Mouse (Mus musculus) olfactory bulb, adult 2 months (tissue): ENCODE measurements around the gene Fam171a2. TPM values are rescaled to one million over a fixed set of nuclear protein-coding genes. Genes with fewer than 3 reads are reported as not detected.

Experiments
- H3K27ac ChIP-seq: fragments of 200-500 bp; 2 replicates; pipeline ENCODE4 v1.5.1; 2012; ENCODE audit warnings: low read depth, low read length; ENCODE audit not compliant: insufficient read depth
- H3K4me1 ChIP-seq: fragments of 200-500 bp; 2 replicates; pipeline ENCODE4 v1.6.1; 2012; ENCODE audit warnings: low read length; ENCODE audit not compliant: control insufficient read depth, insufficient read depth
- H3K4me3 ChIP-seq: fragments of 200-500 bp; 2 replicates; pipeline ENCODE4 v1.5.1; 2012; ENCODE audit warnings: mild to moderate bottlenecking, low read depth, low read length, moderate library complexity; ENCODE audit not compliant: insufficient read depth
- CTCF ChIP-seq: fragments of 200-500 bp; IDR thresholded peaks from 2 replicates; pipeline ENCODE4 v1.5.1; 2012; ENCODE audit warnings: low read depth, mild to moderate bottlenecking, low read length, moderate library complexity; ENCODE audit not compliant: insufficient read depth
- POLR2A ChIP-seq: fragments of 200-500 bp; IDR thresholded peaks from 2 replicates; pipeline ENCODE4 v1.6.1; 2012; ENCODE audit warnings: mild to moderate bottlenecking, low read depth, low read length, moderate library complexity; ENCODE audit not compliant: insufficient read depth
- WGBS: fragments of 180-500 bp; shearing (Covaris S2); methylation state at CpG from one replicate; pipeline ENCODE4 v1.1.7; 2018; 5-methylcytosine and 5-hydroxymethylcytosine counted together
- polyA plus RNA-seq: library from polyadenylated mRNA; stranded (reverse); fragments of >200 nt; gene quantifications from 2 replicates; pipeline ENCODE4 v1.2.4, GENCODE M21; 2012; ENCODE audit warnings: low replicate concordance; ENCODE audit not compliant: missing spikeins, insufficient read depth, insufficient read length

Fam171a2 gene
- not detected in 2 replicates for polyA plus RNA-seq

DNA sequence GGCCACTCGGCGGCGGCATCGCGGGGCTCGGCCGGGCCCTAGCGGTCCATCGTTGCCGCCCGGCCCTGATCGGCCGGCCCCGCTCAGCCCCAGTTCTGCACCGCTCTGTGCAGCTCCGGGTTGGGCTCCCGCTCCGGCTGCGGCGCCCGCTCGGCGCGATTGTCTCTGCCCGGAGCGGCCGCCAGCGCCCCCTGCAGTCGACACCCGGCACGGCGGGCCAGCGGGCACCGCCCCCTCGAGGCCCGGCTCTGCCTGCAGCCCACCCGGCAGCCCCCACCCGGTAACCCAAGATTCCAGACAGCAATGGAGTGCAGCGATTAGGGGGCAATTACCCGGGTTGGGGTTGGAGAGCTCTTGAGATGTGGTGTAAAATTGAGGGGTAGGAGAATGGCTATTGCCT lies at the start of gene Fam171a2:
TSS of gene Fam171a2 (minus strand) at position 186 of the 400 bp plus-strand sequence.
- under 1% methylated on average over 37 of the region's 40 CpGs for WGBS
- Histone ChIP-seq H3K4me1 (peaks cover 43% of the 10 kb centered on the region), H3K27ac (peak within 1 kb of the TSS; percentile 89), H3K4me3 (peak within 1 kb of the TSS; percentile 94)
- TF ChIP-seq CTCF, result peak; percentile 96
- TF ChIP-seq POLR2A, result peak; percentile 86

DNA sequence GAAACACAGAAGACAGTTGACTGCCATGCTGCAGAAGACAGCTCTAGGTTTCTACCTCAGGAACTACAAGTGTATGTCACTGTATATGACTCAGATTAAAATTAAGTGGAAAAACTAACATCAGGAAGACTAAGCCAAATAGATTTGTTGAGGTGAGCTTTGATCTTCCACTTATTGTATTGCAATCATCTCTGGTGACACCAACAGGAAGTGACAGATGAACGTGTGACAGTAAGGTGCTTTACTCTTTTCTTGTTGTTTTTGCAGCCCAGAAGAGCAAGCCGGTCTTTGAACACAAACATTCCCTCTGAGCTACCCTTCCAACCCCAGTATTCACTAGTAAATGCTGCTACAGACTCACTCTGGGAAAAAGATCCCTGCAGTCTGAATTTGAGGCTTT lies 49.2 kb upstream of the Fam171a2 start:
- TF ChIP-seq CTCF (no peak), POLR2A (no peak)
- WGBS, result 47% methylated on average over 2 of the region's 2 CpGs

DNA sequence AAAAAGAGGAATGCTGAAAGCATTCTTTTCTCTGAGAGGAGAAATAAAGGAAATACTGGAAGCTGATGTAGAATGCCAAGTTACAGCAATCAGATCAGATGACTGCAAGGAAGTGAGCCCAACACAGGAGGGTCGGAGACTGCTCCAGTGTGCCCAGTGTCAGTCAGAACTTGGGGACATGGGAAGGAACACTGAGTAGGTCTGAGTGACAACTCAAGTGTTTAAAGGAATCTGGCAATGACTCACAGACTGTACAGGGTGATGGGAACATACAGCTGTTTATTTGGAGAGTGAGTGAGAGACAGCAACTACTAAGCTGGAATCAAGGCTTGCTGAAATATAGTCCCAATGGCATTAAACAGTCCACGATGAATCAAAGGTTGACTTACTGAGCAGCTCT lies 48.7 kb upstream of the Fam171a2 start:
- H3K4me1 ChIP-seq, result no peaks in the 10 kb centered on the region
- H3K27ac ChIP-seq, result no peak overlapping the region
- no peak for TF ChIP-seq POLR2A
- whole genome bisulfite sequencing, result 74% methylated on average over 2 of the region's 2 CpGs
- H3K4me3 ChIP-seq, result no peak overlapping the region

More for the DNA sequence above, 49.2 kb upstream of the Fam171a2 start:
- no peak overlapping the region for H3K4me3 ChIP-seq
- H3K27ac ChIP-seq, result no peak overlapping the region
- no peaks in the 10 kb centered on the region for H3K4me1 ChIP-seq

DNA sequence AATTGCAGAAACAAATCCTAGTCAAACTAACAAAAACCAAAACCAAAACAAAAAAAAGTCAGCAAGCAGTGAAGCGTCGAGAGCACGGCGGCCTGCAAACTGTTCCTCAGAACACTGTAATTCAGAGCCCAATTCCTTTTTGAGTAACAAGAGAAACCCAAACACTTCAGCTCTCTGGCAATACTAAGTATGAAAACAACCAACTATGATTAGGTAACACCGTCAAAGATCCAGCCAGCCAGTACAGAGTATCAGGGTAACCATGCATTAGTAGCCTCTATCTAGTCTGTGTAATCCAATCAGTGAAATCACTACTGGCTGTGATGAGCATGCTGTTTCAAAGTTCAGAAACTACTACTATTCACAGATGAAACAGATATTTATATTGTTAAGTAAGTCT lies 48.3 kb upstream of the Fam171a2 start:
- Histone ChIP-seq H3K4me1 (no peaks in the 10 kb centered on the region), H3K4me3 (no peak overlapping the region), H3K27ac (no peak overlapping the region)
- 61% methylated on average over 5 of the region's 5 CpGs for WGBS
- no peak for TF ChIP-seq CTCF
- TF ChIP-seq POLR2A, result no peak

DNA sequence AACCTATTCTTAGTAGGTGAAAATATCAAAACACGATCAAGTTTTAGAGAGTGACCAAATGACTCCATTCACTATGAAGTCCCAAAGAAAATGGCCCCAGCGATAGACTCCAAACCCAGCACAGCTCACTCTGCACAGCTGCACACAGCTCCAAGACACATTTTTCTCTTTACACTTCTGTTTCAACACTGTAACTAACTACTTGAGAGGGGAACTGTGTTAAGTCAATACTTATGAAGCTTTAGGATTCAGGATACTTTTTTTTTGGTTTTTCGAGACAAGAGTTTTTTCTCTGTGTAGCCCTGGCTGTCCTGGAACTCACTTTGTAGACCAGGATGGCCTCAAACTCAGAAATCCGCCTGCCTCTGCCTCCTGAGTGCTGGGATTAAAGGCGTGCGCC lies 47.6 kb upstream of the Fam171a2 start:
- Histone ChIP-seq H3K27ac (no peak overlapping the region), H3K4me3 (no peak overlapping the region), H3K4me1 (no peaks in the 10 kb centered on the region)
- TF ChIP-seq POLR2A (no peak), CTCF (no peak)
- WGBS, result 96% methylated on average over 6 of the region's 6 CpGs

DNA sequence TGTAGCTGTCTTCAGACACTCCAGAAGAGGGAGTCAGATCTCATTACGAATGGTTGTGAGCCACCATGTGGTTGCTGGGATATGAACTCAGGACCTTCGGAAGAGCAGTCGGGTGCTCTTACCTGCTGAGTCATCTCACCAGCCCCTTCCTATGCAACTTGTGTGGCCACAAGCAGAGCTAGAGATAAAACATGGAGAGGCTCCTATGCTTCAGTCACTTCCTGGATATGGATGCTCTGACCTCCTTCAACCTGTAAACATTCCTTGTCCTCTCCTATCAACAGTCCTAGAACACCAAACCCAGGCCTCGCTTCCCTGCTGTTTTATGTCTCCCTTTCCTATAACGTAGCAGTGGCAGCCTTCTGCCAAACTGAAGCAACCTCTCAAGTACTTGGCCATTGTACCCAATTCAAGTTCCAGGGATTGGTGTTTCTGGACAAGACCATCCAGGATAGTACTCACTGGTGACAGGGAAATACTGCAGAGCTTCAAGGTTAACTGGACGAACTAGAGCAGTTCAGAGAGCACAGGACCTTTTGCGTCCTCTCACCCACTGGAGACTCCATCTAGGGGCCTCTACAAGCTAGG lies 46.7 kb upstream of the Fam171a2 start:
- TF ChIP-seq CTCF, result no peak
- no peak for TF ChIP-seq POLR2A
- no peak overlapping the region for H3K4me3 ChIP-seq
- 85% methylated on average over 7 of the region's 7 CpGs for WGBS
- no peaks in the 10 kb centered on the region for H3K4me1 ChIP-seq
- H3K27ac ChIP-seq, result no peak overlapping the region

DNA sequence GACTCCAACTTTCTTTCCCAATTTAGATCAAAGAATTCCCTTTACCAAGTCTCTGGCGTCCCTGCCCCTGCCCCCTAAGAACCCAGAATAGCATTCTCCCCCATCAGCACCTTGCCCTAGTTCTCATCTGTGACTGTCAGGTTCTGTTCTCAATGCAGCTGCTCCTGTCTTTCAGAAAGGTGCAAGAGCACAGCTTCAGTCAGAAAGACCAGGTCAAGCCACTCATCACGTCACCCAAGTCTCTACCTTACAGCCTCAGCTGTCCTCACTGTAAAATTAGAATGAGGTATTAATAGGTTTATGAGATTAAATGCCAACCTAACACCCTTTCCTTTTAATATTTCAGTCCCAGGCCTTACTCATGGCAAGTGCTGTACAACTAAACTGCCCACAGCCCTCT lies 45.8 kb upstream of the Fam171a2 start:
- WGBS, result 75% methylated on average over 2 of the region's 2 CpGs
- H3K4me3 ChIP-seq, result no peak overlapping the region
- no peaks in the 10 kb centered on the region for H3K4me1 ChIP-seq
- TF ChIP-seq POLR2A (no peak), CTCF (no peak)
- no peak overlapping the region for H3K27ac ChIP-seq

DNA sequence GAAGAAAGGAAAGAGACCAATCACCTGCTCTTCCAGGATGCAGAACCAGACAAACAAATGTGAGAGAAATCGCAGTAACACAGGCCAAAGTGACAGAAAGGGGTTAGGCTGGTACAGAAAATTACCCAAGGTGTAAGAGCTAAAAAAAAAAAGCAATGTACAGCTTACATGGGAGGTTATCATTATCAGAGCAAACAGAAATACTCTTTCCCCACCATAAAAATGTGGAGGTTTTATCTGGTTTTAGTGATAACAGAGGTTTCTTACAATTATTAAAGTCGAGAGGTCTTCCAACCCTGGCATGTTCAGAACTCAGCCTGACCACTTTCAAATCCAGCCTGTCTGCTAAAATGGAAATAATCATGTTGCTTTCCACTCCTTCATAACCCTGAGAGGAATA lies 40.4 kb upstream of the Fam171a2 start:
- TF ChIP-seq CTCF (no peak), POLR2A (no peak)
- 79% methylated on average over 2 of the region's 2 CpGs for WGBS
- Histone ChIP-seq H3K27ac (no peak overlapping the region), H3K4me3 (no peak overlapping the region), H3K4me1 (no peaks in the 10 kb centered on the region)

DNA sequence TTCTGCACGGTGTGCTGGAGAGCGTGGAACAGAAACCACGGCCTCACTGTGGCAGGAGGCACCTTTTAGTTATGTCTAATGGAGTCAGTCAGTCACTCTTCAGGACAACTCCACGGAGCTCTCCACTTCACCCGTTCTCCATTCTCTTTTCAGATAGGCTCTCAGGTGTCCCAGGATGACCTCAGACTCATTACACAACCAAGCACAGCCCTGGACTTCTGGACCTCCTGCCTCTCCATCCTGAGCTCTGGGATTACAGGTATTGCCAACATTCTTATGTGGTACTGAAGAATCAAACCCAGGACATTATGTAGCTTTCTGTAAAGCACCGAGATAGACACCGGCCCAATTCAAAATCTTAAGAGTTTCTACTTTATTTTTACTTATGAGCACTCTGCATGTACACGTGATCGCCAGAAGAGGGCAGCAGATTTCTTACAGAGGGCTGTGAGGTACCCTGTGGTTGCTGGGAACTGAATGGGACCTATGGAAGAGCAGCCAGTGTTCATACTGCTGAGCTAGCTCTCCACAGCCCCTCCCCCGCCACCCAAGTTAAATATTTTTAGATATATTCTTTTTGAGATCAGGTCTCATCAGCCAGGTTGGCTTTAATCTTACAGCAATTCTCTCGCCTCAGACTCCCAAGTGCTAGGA lies 39.4 kb upstream of the Fam171a2 start:
- no peak for TF ChIP-seq CTCF
- TF ChIP-seq POLR2A, result no peak
- Histone ChIP-seq H3K4me1 (no peaks in the 10 kb centered on the region), H3K27ac (no peak overlapping the region), H3K4me3 (no peak overlapping the region)
- WGBS, result 62% methylated on average over 11 of the region's 11 CpGs

DNA sequence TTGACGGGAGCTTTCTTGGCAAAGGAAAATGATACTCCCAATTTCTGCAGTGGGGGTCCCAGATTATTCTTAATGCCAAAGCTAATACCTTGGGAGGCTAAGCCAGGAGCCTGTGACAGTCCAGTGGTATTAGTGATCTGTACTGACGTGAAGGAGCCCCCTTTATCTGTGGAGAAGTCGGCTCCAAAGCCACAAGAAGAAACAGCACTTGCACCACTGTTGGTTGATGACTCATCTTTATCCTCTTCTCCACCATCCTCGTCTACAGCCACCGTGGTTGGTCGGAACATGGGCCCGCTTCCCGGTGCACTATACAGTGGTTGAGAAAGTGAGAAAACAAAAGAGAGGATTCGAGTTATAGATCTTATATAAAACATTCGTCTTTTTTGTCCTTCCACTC lies 34.3 kb upstream of the Fam171a2 start:
- 66% methylated on average over 10 of the region's 10 CpGs for WGBS
- no peaks in the 10 kb centered on the region; the same call in 1 of the 2 replicates for H3K4me1 ChIP-seq
- H3K4me3 ChIP-seq, result no peak overlapping the region
- TF ChIP-seq CTCF, result no peak
- no peak for TF ChIP-seq POLR2A
- H3K27ac ChIP-seq, result no peak overlapping the region
